Mouse (Mus musculus) thymus, adult 2 months (tissue): Measurements from ENCODE around the gene Nploc4.

Experiments
- CTCF ChIP-seq: fragments of 200-500 bp; IDR thresholded peaks from 2 replicates; pipeline ENCODE4 v1.5.1; 2012; ENCODE audit warnings: mild to moderate bottlenecking, control low read depth, low read length, moderate library complexity, borderline replicate concordance; ENCODE audit not compliant: control insufficient read depth, poor library complexity, insufficient read depth; ENCODE audit errors: extremely low read depth
- POLR2A ChIP-seq: fragments of 200-500 bp; IDR thresholded peaks from 2 replicates; pipeline ENCODE4 v1.6.1; 2012; ENCODE audit warnings: mild to moderate bottlenecking, low read length, control low read depth, moderate library complexity; ENCODE audit not compliant: control insufficient read depth, poor library complexity, insufficient read depth; ENCODE audit errors: extremely low read depth

DNA sequence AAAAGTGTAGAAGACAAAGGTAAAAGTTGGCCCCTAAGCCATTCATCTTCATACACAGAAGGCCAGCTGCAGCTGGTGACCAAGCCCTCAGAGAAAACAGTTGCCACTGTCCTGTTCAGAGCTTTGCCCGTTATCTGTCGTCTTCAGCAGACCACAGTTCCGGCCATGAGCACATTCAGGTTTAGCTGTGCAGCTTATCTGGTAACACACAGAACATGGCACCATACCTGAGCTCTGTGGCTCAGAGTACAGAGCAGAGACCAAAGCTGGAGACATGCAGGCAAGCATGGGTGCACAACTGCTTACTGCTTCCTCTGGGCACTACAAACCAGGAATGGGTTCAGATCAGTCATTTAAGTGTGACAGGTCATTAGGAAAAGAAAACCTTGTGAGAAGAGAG lies 31.6 kb downstream of the Nploc4 start:
- no peak for TF ChIP-seq CTCF
- TF ChIP-seq POLR2A = no peak
